Mouse (Mus musculus) gastrocnemius, postnatal 10 days (tissue): ENCODE data around the gene Lrrc17. TPM values are rescaled to one million over a fixed set of nuclear protein-coding genes. Genes with fewer than 3 reads are reported as not detected.

ENCODE experiments used
- DNase-seq: peaks from one replicate; pipeline ENCODE4 v3.0.0; 2021; ENCODE audit warnings: mixed read lengths
- long read RNA-seq, 2 experiments: library from polyadenylated mRNA; stranded (forward); transcript quantifications; one replicate each; pipeline ENCODE4 v2.0.0; 2021
- total RNA-seq, 2 experiments: library from RNA; stranded (reverse); gene quantifications; 2 replicates each; pipeline ENCODE4 v1.2.3; 2021

Lrrc17 gene
- 10 to 100 TPM; 23.3 to 28.8 TPM for total RNA-seq
- long read RNA-seq, experiment 1, transcript Lrrc17-201 (4 exons, 2,154 nt) = major isoform, 45 of 48 reads
- long read RNA-seq, experiment 1, partial matches to known transcripts = 0 of 48 reads
- long read RNA-seq, experiment 1, other reads (novel, unspliced or antisense) = 3 of 48 reads
- long read RNA-seq, experiment 2, transcript Lrrc17-201 (4 exons, 2,154 nt) = major isoform, 32 of 36 reads
- long read RNA-seq, experiment 2, partial matches to known transcripts = 4 of 36 reads
- long read RNA-seq, experiment 2, other reads (novel, unspliced or antisense) = 0 of 36 reads

GRCm38 (mm10) chr5:21543409-21544201 is at the start of gene Lrrc17:
TSS of gene Lrrc17 (plus strand) at chr5:21543559.
- DNase-seq = peak; percentile 52

GRCm38 (mm10) chr5:21494781-21495180 is 48.6 kb upstream of the Lrrc17 start:
- no peak for DNase-seq

DNA sequence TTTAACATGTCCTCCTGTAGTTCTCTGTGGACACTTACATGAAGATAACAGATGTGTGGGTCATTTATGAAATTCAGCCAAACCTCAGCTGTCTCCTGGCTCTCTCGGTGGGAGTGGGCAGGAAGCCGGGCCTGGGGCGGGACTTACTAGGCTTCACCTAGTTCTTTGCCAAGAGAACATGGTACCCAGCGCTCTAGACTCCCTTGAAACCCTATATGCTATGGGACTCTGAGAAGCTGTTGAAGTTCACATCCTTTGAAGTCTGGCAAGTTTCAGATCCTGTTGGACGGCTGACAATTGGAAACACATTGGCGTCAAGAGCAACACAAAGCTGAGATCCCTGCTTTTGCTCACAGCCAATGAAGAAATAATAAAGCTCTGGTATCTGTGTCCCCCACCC is 47.0 kb upstream of the Lrrc17 start:
- peak; percentile 50 for DNase-seq

DNA sequence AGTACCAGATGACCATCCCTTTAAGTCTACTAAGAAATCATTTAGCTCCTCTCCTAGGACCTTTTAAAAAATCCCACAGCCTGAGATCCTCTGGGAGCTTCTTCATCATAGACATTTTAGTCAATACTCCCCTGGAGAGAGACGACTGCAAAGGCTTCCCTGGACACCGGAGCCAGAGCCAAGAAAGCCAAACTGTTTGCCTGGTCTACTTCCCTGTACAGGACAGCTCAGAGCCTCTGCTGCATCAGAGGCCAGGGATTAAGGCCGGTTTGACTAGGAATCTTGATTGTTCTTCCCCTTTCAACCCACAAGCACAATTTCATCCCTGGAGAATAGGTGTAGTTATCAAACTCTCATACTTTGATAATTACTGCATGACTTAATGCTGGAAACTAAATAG is 46.5 kb upstream of the Lrrc17 start:
- no peak for DNase-seq

DNA sequence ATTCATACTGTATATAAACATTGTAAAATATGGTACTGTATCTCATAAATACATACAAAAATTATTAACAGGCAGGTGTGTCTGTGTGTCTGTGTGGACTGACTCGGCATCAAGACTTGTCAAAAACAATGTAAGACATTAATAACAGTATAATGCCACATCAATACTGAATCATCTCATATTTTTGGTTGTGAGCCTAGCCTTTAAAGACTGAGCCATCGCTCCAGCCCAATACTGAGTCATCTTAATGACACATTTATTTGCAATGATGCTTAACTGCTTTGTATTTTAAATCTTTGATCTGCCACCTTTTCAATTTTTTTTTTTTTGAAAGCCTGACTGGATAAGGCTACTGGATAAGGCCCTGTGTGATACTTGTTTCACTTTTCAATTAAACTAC is 44.9 kb upstream of the Lrrc17 start:
- no peak for DNase-seq

- no peak for DNase-seq
These were observed 44.4 kb upstream of the Lrrc17 start for GRCm38 (mm10) chr5:21498925-21499324.

- no peak for DNase-seq
These were observed 43.2 kb upstream of the Lrrc17 start for GRCm38 (mm10) chr5:21500133-21500532.

DNA sequence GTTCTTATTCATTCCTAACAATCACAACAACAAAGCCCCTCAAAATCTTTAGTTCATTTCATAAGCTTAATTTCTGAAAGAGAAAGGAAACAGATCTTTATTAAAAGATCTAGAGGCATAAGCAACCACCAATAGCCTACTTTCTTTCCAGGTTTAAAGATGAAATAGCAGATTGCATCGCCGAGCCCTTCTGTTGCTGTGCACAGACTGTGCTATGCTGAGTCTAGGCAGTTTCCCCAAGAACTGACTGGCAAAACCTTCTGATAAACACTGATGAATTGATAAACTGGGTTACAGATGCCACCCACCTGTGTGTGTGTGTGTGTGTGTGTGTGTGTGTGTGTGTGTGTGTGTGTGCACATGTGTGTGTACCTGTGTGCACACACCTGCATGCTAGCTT is 42.4 kb upstream of the Lrrc17 start:
- DNase-seq = no peak

DNA sequence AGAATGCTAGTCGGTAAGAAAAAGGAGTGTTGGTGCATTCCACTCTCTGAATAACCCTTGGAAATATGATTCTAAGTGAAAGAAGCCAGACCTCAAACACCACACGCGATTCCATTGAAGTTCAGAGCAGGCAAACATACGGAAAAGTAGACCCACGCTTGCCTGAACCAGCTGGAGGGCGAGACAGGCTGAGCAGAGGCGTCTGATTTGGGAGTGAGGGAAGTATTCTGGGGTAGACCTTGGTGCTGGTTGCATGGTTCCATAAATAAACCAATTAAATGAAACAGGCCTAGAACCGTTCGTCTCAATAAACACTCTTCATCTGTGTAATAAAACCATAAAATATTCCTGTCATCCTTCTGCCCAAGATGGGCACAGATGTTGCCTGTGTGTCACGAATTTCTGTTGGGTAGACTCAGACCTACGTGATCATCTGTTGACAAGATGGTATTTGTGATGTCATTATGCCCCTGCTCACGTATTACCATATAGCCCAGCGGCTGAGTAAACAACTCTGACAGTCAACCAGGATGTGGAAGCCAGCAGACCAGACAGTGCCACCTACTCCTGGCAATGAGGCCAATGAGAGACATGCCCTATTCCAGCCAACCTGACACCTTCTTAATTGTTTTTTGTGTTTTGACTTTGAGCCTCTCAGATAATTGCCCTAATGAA is 40.3 kb upstream of the Lrrc17 start:
- DNase-seq = no peak

DNA sequence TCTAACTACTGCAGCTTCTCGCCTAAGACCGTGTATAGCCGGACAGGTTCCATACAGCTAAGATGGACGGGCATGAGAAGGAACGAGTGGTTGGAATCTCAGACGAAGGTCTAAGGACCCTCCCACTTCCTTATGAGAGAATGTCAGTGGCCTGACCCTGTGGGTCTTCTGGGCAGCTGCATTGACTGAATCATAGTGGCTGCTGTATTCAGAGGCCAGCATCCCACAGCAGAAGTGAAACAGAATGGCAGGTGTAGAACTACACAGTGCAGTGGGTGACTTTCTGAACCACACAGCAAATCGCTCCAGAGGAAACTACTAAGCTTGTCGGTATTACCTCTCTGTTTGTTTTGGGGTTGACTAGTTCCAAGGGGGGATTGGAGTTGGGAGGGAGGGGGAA is 38.2 kb upstream of the Lrrc17 start:
- no peak for DNase-seq

DNA sequence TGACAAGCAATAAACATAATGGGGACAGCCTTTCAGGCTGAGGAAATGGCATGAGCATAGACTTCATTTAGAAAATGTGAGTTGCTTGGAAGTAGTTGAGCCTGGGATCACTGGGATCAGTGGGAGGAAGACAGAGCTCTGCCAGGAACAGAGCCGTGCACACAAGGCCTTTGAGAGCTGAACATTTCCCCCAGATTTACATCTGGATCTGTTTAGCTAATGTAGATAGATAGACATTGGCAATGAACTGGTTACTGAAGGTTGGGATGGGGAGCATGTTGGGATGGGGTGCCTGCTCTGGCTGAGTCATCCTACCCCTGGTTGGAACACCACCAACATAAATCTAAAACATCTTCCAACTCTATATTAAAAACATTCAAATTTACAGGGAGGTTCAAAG is 36.5 kb upstream of the Lrrc17 start:
- DNase-seq = no peak

GRCm38 (mm10) chr5:21509801-21510200 is 33.6 kb upstream of the Lrrc17 start:
- DNase-seq = no peak

GRCm38 (mm10) chr5:21513363-21513762 is 30.0 kb upstream of the Lrrc17 start:
- DNase-seq = no peak

DNA sequence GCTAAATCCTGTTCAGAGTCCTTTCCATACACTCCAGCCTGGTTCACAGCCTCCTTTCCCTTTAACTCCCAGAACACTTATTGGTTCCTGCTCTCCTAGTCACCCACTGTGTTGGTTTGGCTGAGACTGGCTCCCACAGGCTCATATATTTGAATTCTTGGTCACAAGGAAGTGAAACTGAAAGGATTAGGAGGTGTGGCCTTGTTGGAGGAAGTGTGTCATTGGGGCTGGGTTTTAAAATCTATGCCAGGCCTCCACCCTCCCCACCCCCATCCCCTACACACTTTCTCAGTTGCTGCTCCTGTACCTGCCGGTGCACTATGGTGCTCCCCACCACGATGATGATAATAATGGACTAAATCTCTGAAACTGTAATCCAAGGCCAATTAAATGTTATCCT is 25.8 kb upstream of the Lrrc17 start:
- DNase-seq = no peak

GRCm38 (mm10) chr5:21518207-21518606 is 25.2 kb upstream of the Lrrc17 start:
- no peak for DNase-seq

GRCm38 (mm10) chr5:21519166-21519565 is 24.2 kb upstream of the Lrrc17 start:
- DNase-seq = no peak

GRCm38 (mm10) chr5:21526835-21527485 is 16.4 kb upstream of the Lrrc17 start:
- DNase-seq = no peak

- DNase-seq = peak; percentile 23
These were observed 15.9 kb upstream of the Lrrc17 start for GRCm38 (mm10) chr5:21527488-21527911.

- DNase-seq = no peak
These were observed 15.1 kb upstream of the Lrrc17 start for GRCm38 (mm10) chr5:21528068-21528842.

DNA sequence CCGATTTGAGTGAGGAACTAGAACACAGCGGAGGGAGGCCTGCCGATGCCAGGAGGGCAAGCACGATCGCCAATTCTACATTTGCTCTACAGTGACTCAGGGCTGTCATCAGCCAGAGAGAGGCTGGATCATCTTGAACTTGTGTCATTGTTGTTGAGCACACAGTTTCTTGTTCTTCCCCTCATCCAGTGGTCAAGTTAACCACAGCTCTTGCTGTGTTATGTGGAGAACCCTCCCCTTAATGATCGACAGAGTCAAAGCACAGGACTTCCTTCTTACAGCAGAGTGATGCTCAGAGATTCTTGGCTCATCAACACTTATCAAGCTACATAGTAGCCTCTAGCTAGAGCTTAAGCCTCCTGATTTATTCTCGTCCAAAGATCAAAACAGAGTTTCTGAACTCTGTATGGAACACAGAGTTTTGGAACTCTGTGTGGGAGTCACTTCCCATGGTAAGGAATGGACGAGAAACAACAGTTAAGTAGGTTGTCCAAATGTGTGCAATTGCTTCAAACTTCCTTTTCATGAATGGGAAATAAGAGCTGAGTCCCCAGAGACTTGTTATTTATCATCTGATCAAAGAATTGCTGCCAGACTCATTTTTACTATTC is 14.1 kb upstream of the Lrrc17 start:
- no peak for DNase-seq

GRCm38 (mm10) chr5:21532126-21532525 is 11.2 kb upstream of the Lrrc17 start:
- no peak for DNase-seq
